Mouse (Mus musculus): Measurements from ENCODE around the gene Ppp4r1.
A peak's percentile ranks its signal among the peaks of the same experiment; 100 is the strongest.

Ppp4r1 gene

DNA sequence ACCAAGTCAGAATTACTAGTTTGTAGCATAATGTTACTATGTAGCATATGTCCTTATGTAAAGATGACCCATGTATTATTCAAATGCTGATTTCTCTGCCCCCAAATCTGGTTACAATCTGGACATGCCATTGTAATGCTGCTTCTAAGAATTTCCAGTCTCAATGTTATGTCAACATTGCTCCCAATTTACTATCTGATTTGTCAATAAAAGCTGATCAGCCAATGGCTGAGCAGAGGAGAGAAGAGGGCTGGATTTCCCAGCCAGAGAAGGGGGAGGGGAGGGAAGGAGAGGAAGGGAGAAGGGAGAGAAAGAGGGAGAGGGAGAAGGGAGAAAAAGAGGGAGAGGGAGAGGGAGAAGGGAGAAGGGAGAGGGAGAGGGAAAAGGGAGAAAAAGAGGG, 82.9 kb downstream of the Ppp4r1 start:
- no peak for DNase-seq

- no peak for DNase-seq
These were observed 83.8 kb downstream of the Ppp4r1 start for GRCm38 (mm10) chr17:65866201-65866600.

- no peak for DNase-seq
These were observed 85.6 kb downstream of the Ppp4r1 start for GRCm38 (mm10) chr17:65867996-65868395.

GRCm38 (mm10) chr17:65869720-65870119, 87.3 kb downstream of the Ppp4r1 start:
- no peak for DNase-seq

DNA sequence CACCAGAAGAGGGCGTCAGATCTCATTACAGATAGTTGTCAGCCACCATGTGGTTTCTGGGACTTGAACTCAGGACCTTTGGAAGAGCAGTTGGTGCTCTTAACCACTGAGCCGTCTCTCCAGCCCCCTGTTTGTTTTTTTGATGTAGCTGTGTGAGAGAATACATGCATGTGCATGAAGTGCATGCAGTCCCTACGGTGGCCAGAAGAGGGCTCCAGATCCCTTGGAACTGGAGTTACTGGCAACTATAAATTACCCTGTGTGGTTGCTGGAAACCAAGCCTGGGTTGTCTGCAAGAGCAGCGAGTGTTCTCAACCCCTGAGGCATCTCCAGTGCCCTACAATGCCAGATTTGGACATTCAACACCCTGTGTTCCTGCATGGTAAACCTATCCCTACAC, 87.8 kb downstream of the Ppp4r1 start:
- DNase-seq, result peak; percentile 90

DNA sequence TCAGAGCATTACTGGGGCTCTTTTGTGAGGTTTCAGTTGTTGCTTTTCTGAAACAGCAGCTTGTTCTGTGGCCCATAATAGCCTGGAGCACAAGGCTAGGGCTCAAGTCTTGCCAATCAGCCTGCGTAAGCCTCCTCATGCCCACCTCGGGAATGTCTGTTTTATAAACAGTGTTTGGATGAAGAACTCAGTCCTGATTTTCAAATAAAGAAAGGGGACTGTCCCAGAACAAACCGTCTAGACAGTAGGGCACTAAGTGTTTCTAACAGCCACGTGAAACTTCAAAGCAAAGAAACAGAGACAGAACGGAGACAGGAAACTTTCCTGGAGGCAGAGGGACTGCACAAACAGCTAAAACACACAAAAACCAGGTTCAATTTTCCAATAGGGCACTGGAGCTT, 89.3 kb downstream of the Ppp4r1 start:
- no peak for DNase-seq

GRCm38 (mm10) chr17:65872051-65872450, 89.7 kb downstream of the Ppp4r1 start:
- peak; percentile 22 for DNase-seq

- DNase-seq, result peak; percentile 83
These were observed 90.3 kb downstream of the Ppp4r1 start for GRCm38 (mm10) chr17:65872652-65873051.

- no peak for DNase-seq
These were observed 90.8 kb downstream of the Ppp4r1 start for GRCm38 (mm10) chr17:65873156-65873555.

DNA sequence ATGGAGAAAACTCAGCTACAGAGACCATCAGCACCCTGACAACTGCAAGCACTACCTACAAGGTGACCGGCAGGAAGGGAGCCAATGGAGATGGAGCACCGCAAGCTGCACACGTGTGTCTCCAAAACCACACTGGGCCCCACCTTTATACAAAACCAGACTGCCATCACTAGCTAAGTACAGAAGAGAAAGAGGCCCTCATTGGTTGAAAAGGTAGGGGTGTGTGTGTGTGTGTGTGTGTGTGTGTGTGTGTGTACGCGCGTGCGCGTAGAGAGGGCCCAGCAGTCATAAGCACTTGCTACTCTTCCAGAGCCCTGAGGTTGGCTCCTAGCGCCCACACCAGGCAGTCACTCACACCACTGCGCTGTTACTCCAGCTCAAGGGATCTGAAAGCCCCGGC, 91.5 kb downstream of the Ppp4r1 start:
- peak; percentile 37 for DNase-seq

DNA sequence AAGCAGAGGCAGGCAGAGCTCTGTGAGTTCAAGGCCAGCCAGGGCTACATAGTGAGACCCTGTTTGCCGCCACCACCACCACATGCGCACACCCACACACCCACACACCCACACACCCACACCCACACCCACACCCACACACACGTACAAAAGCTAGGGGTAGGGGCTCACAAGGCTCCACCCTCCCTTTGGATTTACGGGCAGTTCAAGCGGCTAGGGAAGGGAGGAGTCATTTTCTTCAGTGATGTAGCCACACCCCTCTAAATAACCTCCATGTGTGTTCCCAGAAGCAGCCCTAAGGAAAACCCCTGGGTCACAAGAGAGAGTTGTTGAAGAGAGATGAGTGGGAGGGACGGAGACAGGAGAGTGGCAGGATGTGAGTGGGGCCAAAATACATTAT, 94.7 kb downstream of the Ppp4r1 start:
- no peak for DNase-seq

DNA sequence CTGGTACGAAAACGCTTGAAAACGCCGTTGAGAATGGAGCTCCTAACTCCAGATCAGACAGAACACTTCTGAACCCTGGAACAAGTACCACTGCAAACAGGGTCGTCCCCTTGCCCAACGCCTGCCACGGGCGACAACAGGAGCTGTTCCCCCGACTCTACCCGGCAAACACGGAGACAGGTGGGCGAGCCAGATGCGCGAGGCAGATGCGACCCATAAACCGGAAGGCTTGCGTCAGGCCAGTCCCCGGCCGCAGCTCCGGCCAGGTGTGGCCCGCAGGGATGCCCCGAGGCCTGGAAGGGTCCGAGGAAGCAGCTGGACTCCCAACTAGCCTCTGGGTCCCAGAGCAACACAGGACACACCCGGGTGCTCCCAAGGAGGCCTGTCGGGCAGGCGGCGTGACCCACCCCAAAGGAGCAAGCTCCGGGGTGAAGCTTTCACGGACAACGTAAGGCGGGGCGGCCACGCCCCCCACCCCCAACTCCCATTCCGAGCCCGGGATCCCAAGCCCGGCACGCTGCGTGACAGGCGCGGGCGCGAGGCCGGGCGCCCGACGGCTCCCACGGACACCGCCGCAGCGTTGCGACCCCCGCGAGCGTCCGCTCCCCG, 101.8 kb downstream of the Ppp4r1 start:
- DNase-seq, result peak; percentile 73

DNA sequence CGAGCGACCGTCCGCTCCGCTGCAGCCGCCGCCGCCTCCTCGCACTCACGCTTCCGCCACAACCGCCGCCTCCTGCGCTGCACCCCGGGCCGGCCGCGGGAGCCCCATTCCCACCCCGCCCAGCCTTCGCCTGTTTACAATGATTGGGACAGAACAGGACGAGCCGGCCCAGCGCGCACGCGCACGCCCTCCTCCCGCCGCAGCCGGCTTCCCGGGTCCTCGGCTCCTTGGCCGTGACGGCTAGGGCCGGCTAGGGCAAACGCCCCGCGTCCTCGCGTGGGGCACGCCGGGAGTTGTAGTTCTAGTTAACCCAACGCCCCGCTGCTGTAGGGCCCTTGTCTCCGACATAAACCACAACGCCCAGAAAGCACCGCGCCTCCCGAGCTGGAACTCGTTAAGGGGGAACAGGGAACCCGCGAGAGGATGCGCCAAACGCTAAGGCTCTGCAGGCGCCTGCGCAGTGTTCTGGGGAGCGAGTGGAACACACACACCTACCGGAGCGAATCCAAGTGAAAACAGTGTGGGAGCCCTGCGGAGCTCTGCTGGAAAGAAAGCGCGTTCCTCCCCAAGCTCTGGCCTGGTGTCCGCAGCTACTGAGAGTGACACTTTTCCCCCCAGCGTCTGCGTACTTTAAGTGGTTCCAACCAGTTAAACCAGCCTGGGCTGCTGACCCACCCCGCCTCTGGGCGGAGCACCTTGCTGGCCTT, 102.5 kb downstream of the Ppp4r1 start:
- DNase-seq, result peak; percentile 99

- no peak for DNase-seq
These were observed 103.0 kb downstream of the Ppp4r1 start for GRCm38 (mm10) chr17:65885398-65885696.

GRCm38 (mm10) chr17:65885697-65886529, 103.5 kb downstream of the Ppp4r1 start, which contains the start of gene Ralbp1:
Gene Ralbp1 (minus strand): TSS chr17:65885798.
- DNase-seq, result peak; percentile 25

- DNase-seq, result no peak
These were observed 104.2 kb downstream of the Ppp4r1 start for GRCm38 (mm10) chr17:65886571-65886970.

GRCm38 (mm10) chr17:65889476-65889875, 107.1 kb downstream of the Ppp4r1 start:
- DNase-seq, result no peak
